Mouse (Mus musculus) hindbrain, embryonic 15.5 days (tissue): Measurements from ENCODE around the gene Aldh16a1. TPM values are rescaled to one million over a fixed set of nuclear protein-coding genes. Genes with fewer than 3 reads are reported as not detected.
"Not testable (repeated sequence)": the region's sequence is repeated elsewhere in the genome, so short reads cannot be mapped to it uniquely, and the experiment has no call there.

Source experiments
- ATAC-seq: fragments of 200-750 bp; cut with Nextera tagmentation; 2 replicates; pipeline ENCODE4 v1.8.0; 2017; ENCODE audit warnings: low read depth, moderate number of reproducible peaks, moderate TSS enrichment; ENCODE audit not compliant: low FRiP score
- H3K27ac ChIP-seq: fragments of 300-500 bp; sonication (generic); replicated peaks from 2 replicates; pipeline ENCODE4 v1.5.1; 2015; ENCODE audit warnings: mild to moderate bottlenecking, inconsistent platforms
- H3K27me3 ChIP-seq: fragments of 300-500 bp; sonication (generic); 2 replicates; pipeline ENCODE4 v1.6.1; 2015; ENCODE audit warnings: control low read depth, inconsistent platforms
- H3K36me3 ChIP-seq: fragments of 300-500 bp; sonication (generic); 2 replicates; pipeline ENCODE4 v1.6.1; 2015; ENCODE audit warnings: control low read depth, inconsistent platforms
- H3K4me1 ChIP-seq: fragments of 300-500 bp; sonication (generic); replicated peaks from 2 replicates; pipeline ENCODE4 v1.6.1; 2015; ENCODE audit warnings: control low read depth, inconsistent platforms
- H3K4me2 ChIP-seq: fragments of 300-500 bp; sonication (generic); 2 replicates; pipeline ENCODE4 v1.6.1; 2015; ENCODE audit warnings: moderate library complexity, mild to moderate bottlenecking, inconsistent platforms
- H3K4me3 ChIP-seq: fragments of 300-500 bp; sonication (generic); 2 replicates; pipeline ENCODE4 v1.5.1; 2015; ENCODE audit warnings: mild to moderate bottlenecking, inconsistent platforms
- H3K9ac ChIP-seq: fragments of 300-500 bp; sonication (generic); 2 replicates; pipeline ENCODE4 v1.6.1; 2015; ENCODE audit warnings: inconsistent platforms
- H3K9me3 ChIP-seq: fragments of 300-500 bp; sonication (generic); 2 replicates; pipeline ENCODE4 v1.6.1; 2016; ENCODE audit warnings: control low read depth, inconsistent platforms
- WGBS: fragments of 180-500 bp; shearing (Covaris S2); methylation state at CpG from one replicate; pipeline ENCODE4 v1.1.7; 2015; 5-methylcytosine and 5-hydroxymethylcytosine counted together
- polyA plus RNA-seq: library from polyadenylated mRNA; unstranded; fragments of >200 nt; fragmentation: Nextera tagmentation; extraction: Ambion mirVana; gene quantifications from 2 replicates; pipeline ENCODE4 v1.2.1, GENCODE M21; 2015

Gene Aldh16a1
- polyA plus RNA-seq, 1 experiment from 2014 or later = 21.9 TPM

- Histone ChIP-seq H3K4me1 (peaks cover 40% of the 10 kb centered on the region), H3K36me3 (peaks cover 25% of the 10 kb centered on the region), H3K9ac (peak within 1 kb of the TSS; percentile 91), H3K27me3 (no peaks in the 10 kb centered on the region), H3K4me3 (peak within 1 kb of the TSS; percentile 70), H3K27ac (peak within 1 kb of the TSS; percentile 94), H3K9me3 (no peaks in the 10 kb centered on the region), H3K4me2 (peak within 1 kb of the TSS; percentile 79)
- peak; percentile 95 for ATAC-seq
- whole genome bisulfite sequencing = under 1% methylated on average over 48 of the region's 48 CpGs
Observed at GRCm38 (mm10) chr7:45128624-45129246, 25.6 kb downstream of the Aldh16a1 start, which contains the start of gene Rpl13a. Rpl13a (minus strand) TSS chr7:45128761.

DNA sequence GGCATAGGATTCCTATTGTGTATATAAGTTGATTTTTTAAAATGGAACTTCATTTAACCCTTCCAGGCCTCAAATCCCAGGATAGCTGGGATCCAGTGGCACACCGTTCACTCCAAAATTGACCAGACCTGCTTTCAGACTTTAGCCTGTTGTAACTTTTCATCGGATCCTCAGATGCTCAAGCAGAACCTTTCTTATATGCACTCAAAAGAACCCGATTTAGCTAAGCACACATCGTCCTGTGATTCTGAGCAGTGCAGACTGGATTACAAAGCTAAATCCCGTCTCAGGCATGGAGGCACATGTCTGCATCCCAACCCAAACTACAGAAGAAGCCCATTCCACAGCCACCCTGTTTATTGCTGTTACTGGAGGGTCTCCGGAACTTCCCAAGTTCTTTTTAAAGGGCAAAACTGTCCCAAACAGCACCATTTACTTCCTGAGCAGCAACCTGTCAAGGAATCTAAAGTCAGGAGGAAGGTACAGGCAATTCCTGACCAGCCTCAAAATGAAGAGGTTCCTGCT lies 26.6 kb downstream of the Aldh16a1 start:
- Histone ChIP-seq H3K27ac (peak overlapping the region; percentile 84), H3K36me3 (peaks cover 30% of the 10 kb centered on the region), H3K4me2 (peak overlapping the region; percentile 79), H3K4me3 (peak overlapping the region; percentile 70), H3K4me1 (peaks cover 48% of the 10 kb centered on the region), H3K9ac (peak overlapping the region; percentile 91), H3K27me3 (no peaks in the 10 kb centered on the region), H3K9me3 (no peaks in the 10 kb centered on the region)
- no peak for ATAC-seq
- WGBS = under 1% methylated on average over 6 of the region's 6 CpGs

DNA sequence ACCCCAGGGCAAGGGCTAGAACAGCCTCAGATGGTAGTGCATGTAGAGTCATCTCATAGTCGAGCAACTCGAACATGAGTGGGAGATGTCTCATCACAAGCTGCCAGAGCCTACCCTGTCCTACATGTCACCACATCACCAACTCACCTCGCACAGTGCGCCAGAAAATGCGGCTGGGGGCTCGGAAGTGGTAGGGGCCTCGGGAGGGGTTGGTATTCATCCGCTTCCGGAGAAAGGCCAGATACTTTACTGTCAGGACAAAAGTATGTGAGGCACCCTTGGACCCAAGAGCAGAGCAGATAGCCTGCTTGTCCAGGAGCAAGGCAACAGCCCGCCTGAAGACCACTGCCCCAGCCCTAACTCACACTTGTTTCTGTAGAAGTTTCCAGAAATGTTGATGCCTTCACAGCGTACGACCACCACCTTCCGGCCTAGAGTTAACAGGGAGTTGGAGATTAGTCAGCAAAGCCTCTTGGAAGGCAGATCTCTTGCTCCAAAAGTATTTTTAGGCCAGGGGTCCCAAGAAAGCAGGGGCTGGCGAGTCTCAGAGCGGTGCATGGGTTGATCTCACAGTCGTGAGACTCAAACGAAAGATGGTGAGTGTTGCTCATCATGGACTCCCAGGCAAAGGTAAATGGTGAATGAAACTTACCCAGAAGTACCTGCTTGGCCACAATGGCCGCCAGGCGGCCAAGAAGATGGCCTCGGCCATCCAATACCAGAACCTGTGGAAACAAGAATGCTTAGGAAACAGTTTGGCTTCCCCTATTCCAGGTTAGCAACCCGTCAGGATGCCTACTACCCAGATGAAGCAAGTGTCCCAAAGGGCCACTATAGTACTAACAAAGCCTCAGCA lies 27.3 kb downstream of the Aldh16a1 start:
- Histone ChIP-seq H3K36me3 (peaks cover 37% of the 10 kb centered on the region), H3K9ac (peak overlapping the region; percentile 91), H3K27ac (peak overlapping the region; percentile 84), H3K4me3 (peak overlapping the region; percentile 70), H3K9me3 (no peaks in the 10 kb centered on the region), H3K4me2 (peak overlapping the region; percentile 79), H3K4me1 (peaks cover 54% of the 10 kb centered on the region), H3K27me3 (no peaks in the 10 kb centered on the region)
- ATAC-seq = no peak
- WGBS = 49% methylated on average over 21 of the region's 21 CpGs

GRCm38 (mm10) chr7:45126147-45126843 lies 28.1 kb downstream of the Aldh16a1 start:
- Histone ChIP-seq H3K36me3 (peaks cover 44% of the 10 kb centered on the region), H3K27me3 (no peaks in the 10 kb centered on the region), H3K4me1 (peaks cover 62% of the 10 kb centered on the region), H3K27ac (peak overlapping the region; percentile 84), H3K9me3 (no peaks in the 10 kb centered on the region), H3K4me3 (peak overlapping the region; percentile 70), H3K9ac (peak overlapping the region; percentile 91; the same call in 1 of the 2 replicates), H3K4me2 (peak overlapping the region; percentile 79; the same call in 1 of the 2 replicates)
- ATAC-seq = no peak
- 80% methylated on average over 17 of the region's 17 CpGs for WGBS

GRCm38 (mm10) chr7:45125649-45126048 lies 28.7 kb downstream of the Aldh16a1 start:
- H3K4me3 ChIP-seq, H3K9ac ChIP-seq, H3K9me3 ChIP-seq, H3K27me3 ChIP-seq, ATAC-seq: not testable (repeated sequence)
- H3K4me2 ChIP-seq = 0 out of 2 replicates have a peak overlapping the region, but pooled peaks have one; percentile 80
- H3K36me3 ChIP-seq = peaks cover 51% of the 10 kb centered on the region
- H3K4me1 ChIP-seq = peaks cover 64% of the 10 kb centered on the region
- peak overlapping the region; percentile 84; the same call in 1 of the 2 replicates for H3K27ac ChIP-seq
- WGBS = 66% methylated on average over 5 of the region's 5 CpGs

GRCm38 (mm10) chr7:45125144-45125600 lies 29.2 kb downstream of the Aldh16a1 start:
- Histone ChIP-seq H3K4me2 (peak overlapping the region; percentile 80), H3K27ac (peak overlapping the region; percentile 84), H3K36me3 (peaks cover 55% of the 10 kb centered on the region), H3K4me1 (peaks cover 64% of the 10 kb centered on the region), H3K9me3 (no peaks in the 10 kb centered on the region), H3K4me3 (no peak overlapping the region), H3K9ac (no peak overlapping the region), H3K27me3 (no peaks in the 10 kb centered on the region)
- ATAC-seq = no peak
- 17% methylated on average over 7 of the region's 7 CpGs for whole genome bisulfite sequencing

GRCm38 (mm10) chr7:45124224-45125143 lies 29.9 kb downstream of the Aldh16a1 start, which contains the start of gene Rps11:
Rps11 (minus strand) TSS chr7:45124439.
- Histone ChIP-seq H3K4me1 (peaks cover 60% of the 10 kb centered on the region), H3K4me3 (peak within 1 kb of the TSS; percentile 76), H3K27me3 (no peaks in the 10 kb centered on the region), H3K9me3 (no peaks in the 10 kb centered on the region), H3K27ac (peak within 1 kb of the TSS; percentile 91), H3K4me2 (peak within 1 kb of the TSS; percentile 80), H3K36me3 (peaks cover 62% of the 10 kb centered on the region), H3K9ac (peak within 1 kb of the TSS; percentile 95)
- WGBS = under 1% methylated on average over 59 of the region's 59 CpGs
- peak; percentile 88 for ATAC-seq

DNA sequence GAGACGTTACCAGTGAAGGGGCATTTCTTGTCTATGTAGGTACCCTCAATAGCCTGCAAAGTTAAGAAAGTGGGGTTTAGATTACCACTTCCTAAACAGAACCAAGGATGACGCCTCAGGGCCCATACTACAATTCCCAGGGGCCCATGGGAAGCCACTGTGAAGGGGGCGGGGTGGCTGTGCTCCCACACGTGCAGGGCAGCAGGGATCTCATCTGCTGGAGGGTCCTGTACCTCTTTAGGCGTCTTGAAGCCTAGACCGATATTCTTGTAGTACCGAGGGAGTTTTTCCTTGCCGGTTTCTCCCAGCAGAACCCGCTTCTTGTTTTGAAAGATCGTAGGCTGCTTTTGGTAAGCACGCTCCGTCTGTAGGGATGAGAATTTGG lies 31.2 kb downstream of the Aldh16a1 start:
- Histone ChIP-seq H3K4me2 (peak overlapping the region; percentile 80), H3K4me3 (peak overlapping the region; percentile 76), H3K4me1 (peaks cover 55% of the 10 kb centered on the region), H3K9ac (peak overlapping the region; percentile 95), H3K27ac (peak overlapping the region; percentile 91), H3K36me3 (peaks cover 67% of the 10 kb centered on the region), H3K9me3 (no peaks in the 10 kb centered on the region), H3K27me3 (no peaks in the 10 kb centered on the region)
- 26% methylated on average over 12 of the region's 12 CpGs for WGBS
- no peak for ATAC-seq

DNA sequence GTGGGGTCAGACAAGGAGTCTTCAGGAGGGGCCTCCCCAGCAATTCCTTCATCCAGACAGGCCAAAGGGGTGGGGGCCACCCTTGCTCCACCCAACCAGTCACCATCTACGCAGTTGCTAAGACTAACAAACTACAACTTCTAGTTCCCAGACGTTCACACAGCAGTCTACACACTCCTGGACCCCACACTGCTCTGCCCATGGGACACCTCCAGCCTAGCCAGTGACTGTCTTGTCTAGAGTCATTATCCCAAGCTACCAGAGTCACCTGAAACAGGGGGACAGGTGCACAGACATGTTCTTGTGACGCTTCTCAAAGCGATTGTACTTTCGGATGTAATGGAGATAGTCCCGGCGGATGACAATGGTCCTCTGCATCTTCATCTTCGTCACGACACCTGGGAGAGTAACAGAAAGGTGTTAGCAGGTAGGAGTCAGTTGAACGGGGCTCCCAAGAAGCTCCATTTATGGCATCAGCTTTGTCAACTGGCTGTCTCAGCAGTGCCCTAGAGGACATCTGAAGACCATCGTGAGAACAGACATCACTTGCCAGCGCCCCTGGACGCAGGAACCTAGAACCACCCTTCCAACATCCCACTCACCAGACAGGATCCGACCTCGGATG lies 31.7 kb downstream of the Aldh16a1 start:
- H3K4me3 ChIP-seq = peak overlapping the region; percentile 76
- ATAC-seq = no peak
- peak overlapping the region; percentile 80 for H3K4me2 ChIP-seq
- H3K9me3 ChIP-seq = no peaks in the 10 kb centered on the region
- peaks cover 67% of the 10 kb centered on the region for H3K36me3 ChIP-seq
- peak overlapping the region; percentile 91; the same call in 1 of the 2 replicates for H3K27ac ChIP-seq
- H3K27me3 ChIP-seq = no peaks in the 10 kb centered on the region
- peak overlapping the region; percentile 95 for H3K9ac ChIP-seq
- peaks cover 53% of the 10 kb centered on the region for H3K4me1 ChIP-seq
- WGBS = 89% methylated on average over 15 of the region's 15 CpGs

DNA sequence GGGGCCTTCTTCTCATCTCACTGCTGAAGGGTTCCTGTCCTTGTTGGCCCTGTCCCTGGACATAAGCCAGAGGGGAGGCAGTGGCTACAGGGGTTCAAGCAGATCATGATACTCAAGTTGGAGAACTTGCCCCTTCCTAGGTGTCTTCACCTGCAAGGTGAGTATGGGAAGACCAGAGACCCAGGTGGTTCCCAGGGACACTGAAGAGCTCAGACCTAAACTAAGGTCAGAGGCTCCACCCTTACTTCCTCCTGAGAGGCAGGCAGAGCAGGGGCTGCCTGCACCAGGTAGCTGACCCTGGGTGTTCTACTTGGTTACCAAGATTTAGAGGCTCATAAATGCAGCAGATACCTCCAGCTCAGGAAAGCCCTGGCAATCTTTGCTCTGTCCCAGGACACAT lies 32.4 kb downstream of the Aldh16a1 start:
- H3K36me3 ChIP-seq = peaks cover 62% of the 10 kb centered on the region
- H3K9me3 ChIP-seq = no peaks in the 10 kb centered on the region
- H3K27ac ChIP-seq = 0 out of 2 replicates have a peak overlapping the region, but pooled peaks have one; percentile 24
- peak overlapping the region; percentile 28; the same call in 1 of the 2 replicates for H3K9ac ChIP-seq
- H3K27me3 ChIP-seq = no peaks in the 10 kb centered on the region
- no peak overlapping the region for H3K4me3 ChIP-seq
- no peak for ATAC-seq
- no peak overlapping the region for H3K4me2 ChIP-seq
- peaks cover 46% of the 10 kb centered on the region for H3K4me1 ChIP-seq
